Mouse (Mus musculus): ENCODE measurements at regions not wholly inside any gene's neighbourhood (a gene's known extent, or its start where the extent isn't known, plus 50 kb on each side); places are given as distances from the start of the nearest gene placed in this dataset.

GRCm38 (mm10) chr8:40019281-40019943 lies 655.5 kb upstream of the Adam24 start:
- no peaks in the 10 kb centered on the region for H3K9me3 ChIP-seq (replicated peaks; ENCODE audit: low read length)
- no peak overlapping the region for H3K4me3 ChIP-seq (replicated peaks in 1 of 3; ENCODE audit: low read depth in 2 of 3, low read length in 2 of 3, poor library complexity in 1 of 3)
- dilution Hi-C loops (cut with MboI; ENCODE audit: extremely low pct_ligation_motif_present, extremely low pct_unique_long_range_greater_than_20kb, low sequenced_read_pairs) (no loop called here), in situ Hi-C loops (cut with MboI; ENCODE audit: low pct_ligation_motif_present, low pct_unique_long_range_greater_than_20kb, low sequenced_read_pairs) (no loop called here)
- TF ChIP-seq KAT2A (IDR thresholded peaks at IDR 0.05; ENCODE audit: insufficient replicate concordance, low read length), result no peak
- no peak for TF ChIP-seq JUND (conservative IDR thresholded peaks at IDR 0.05; ENCODE audit: low read depth, low read length)
- TF ChIP-seq GABPA (IDR thresholded peaks at IDR 0.05; ENCODE audit: insufficient replicate concordance, low read depth, low read length), result no peak
- TF ChIP-seq RCOR1 (conservative IDR thresholded peaks at IDR 0.05; ENCODE audit: low read depth, low read length), result no peak
- TF ChIP-seq BHLHE40 (IDR thresholded peaks at IDR 0.05; ENCODE audit: low read depth, low read length), result no peak
- peaks cover 0 to 8% of the 10 kb centered on the region in 2 experiments; a peak in 1 of 4 replicates for H3K4me1 ChIP-seq (ENCODE audit: control insufficient read depth in 1 of 2, insufficient read depth in 2 of 2)
- H3K27me3 ChIP-seq (replicated peaks), result no peaks in the 10 kb centered on the region
- no peaks in the 10 kb centered on the region for H3K36me3 ChIP-seq (replicated peaks in 1 of 2; ENCODE audit: control insufficient read depth in 1 of 2, insufficient read depth in 1 of 2, low read length in 1 of 2)
- H3K4me2 ChIP-seq (ENCODE audit: insufficient read depth, low read depth, poor library complexity, severe bottlenecking), result no peak overlapping the region
- no peaks in the 10 kb centered on the region for H3K79me2 ChIP-seq (replicated peaks; ENCODE audit: control insufficient read depth, extremely low read depth, insufficient read depth, poor library complexity, severe bottlenecking)
- no peak for DNase-seq (ENCODE audit: extremely low read depth)
- no peak overlapping the region for H3K9ac ChIP-seq (ENCODE audit: insufficient read depth, low read depth)
- no peak overlapping the region for H3K27ac ChIP-seq (ENCODE audit: insufficient read depth, low read depth)

GRCm38 (mm10) chr8:40064145-40064544 lies 610.7 kb upstream of the Adam24 start:
- no peaks in the 10 kb centered on the region for H3K9me3 ChIP-seq (replicated peaks; ENCODE audit: low read length)
- no peak overlapping the region for H3K4me3 ChIP-seq (replicated peaks in 1 of 3; ENCODE audit: low read depth in 2 of 3, low read length in 2 of 3, poor library complexity in 1 of 3)
- dilution Hi-C loops (cut with MboI; ENCODE audit: extremely low pct_ligation_motif_present, extremely low pct_unique_long_range_greater_than_20kb, low sequenced_read_pairs) (no loop called here), in situ Hi-C loops (cut with MboI; ENCODE audit: low pct_ligation_motif_present, low pct_unique_long_range_greater_than_20kb, low sequenced_read_pairs) (no loop called here)
- no peak overlapping the region for H3K27ac ChIP-seq (ENCODE audit: insufficient read depth, low read depth)
- H3K4me1 ChIP-seq (ENCODE audit: control insufficient read depth in 1 of 2, insufficient read depth in 2 of 2), result no peaks in the 10 kb centered on the region
- no peaks in the 10 kb centered on the region for H3K36me3 ChIP-seq (replicated peaks in 1 of 2; ENCODE audit: control insufficient read depth in 1 of 2, insufficient read depth in 1 of 2, low read length in 1 of 2)
- no peak for DNase-seq (ENCODE audit: extremely low read depth)
- no peak overlapping the region for H3K4me2 ChIP-seq (ENCODE audit: insufficient read depth, low read depth, poor library complexity, severe bottlenecking)
- H3K9ac ChIP-seq (ENCODE audit: insufficient read depth, low read depth), result no peak overlapping the region
- H3K27me3 ChIP-seq (replicated peaks), result no peaks in the 10 kb centered on the region
- TF ChIP-seq RCOR1 (conservative IDR thresholded peaks at IDR 0.05; ENCODE audit: low read depth, low read length) (no peak), IRF4 (IDR thresholded peaks at IDR 0.05; ENCODE audit: low read depth, low read length) (no peak), MXI1 (IDR thresholded peaks at IDR 0.05; ENCODE audit: low read depth, low read length) (no peak), NRF1 (IDR thresholded peaks at IDR 0.05; ENCODE audit: low read depth, low read length) (no peak), USF2 (conservative IDR thresholded peaks at IDR 0.05; ENCODE audit: low read depth, low read length) (no peak)
- no peaks in the 10 kb centered on the region for H3K79me2 ChIP-seq (replicated peaks; ENCODE audit: control insufficient read depth, extremely low read depth, insufficient read depth, poor library complexity, severe bottlenecking)

GRCm38 (mm10) chr8:40071131-40071530 lies 603.7 kb upstream of the Adam24 start:
- H3K36me3 ChIP-seq (replicated peaks in 1 of 2; ENCODE audit: control insufficient read depth in 1 of 2, insufficient read depth in 1 of 2, low read length in 1 of 2), result no peaks in the 10 kb centered on the region
- H3K4me2 ChIP-seq (ENCODE audit: insufficient read depth, low read depth, poor library complexity, severe bottlenecking), result no peak overlapping the region
- H3K9ac ChIP-seq (ENCODE audit: insufficient read depth, low read depth), result no peak overlapping the region
- H3K27me3 ChIP-seq (replicated peaks), result no peaks in the 10 kb centered on the region
- DNase-seq (ENCODE audit: extremely low read depth), result no peak
- H3K9me3 ChIP-seq (replicated peaks; ENCODE audit: low read length), result no peaks in the 10 kb centered on the region
- in situ Hi-C loops (cut with MboI; ENCODE audit: low pct_ligation_motif_present, low pct_unique_long_range_greater_than_20kb, low sequenced_read_pairs) (no loop called here), dilution Hi-C loops (cut with MboI; ENCODE audit: extremely low pct_ligation_motif_present, extremely low pct_unique_long_range_greater_than_20kb, low sequenced_read_pairs) (no loop called here)
- no peak overlapping the region for H3K27ac ChIP-seq (ENCODE audit: insufficient read depth, low read depth)
- no peaks in the 10 kb centered on the region for H3K4me1 ChIP-seq (ENCODE audit: control insufficient read depth in 1 of 2, insufficient read depth in 2 of 2)
- H3K4me3 ChIP-seq (replicated peaks in 1 of 3; ENCODE audit: low read depth in 2 of 3, low read length in 2 of 3, poor library complexity in 1 of 3), result no peak overlapping the region
- TF ChIP-seq USF2 (conservative IDR thresholded peaks at IDR 0.05; ENCODE audit: low read depth, low read length) (no peak), E2F4 (IDR thresholded peaks at IDR 0.05; ENCODE audit: insufficient replicate concordance, low read depth, low read length) (no peak), TCF12 (IDR thresholded peaks at IDR 0.05; ENCODE audit: low read depth, low read length) (no peak), ZMIZ1 (IDR thresholded peaks at IDR 0.05; ENCODE audit: low read depth, low read length) (no peak), ETS1 (conservative IDR thresholded peaks at IDR 0.05; ENCODE audit: low read depth, low read length) (no peak), UBTF (IDR thresholded peaks at IDR 0.05; ENCODE audit: low read depth, low read length) (no peak), IRF4 (IDR thresholded peaks at IDR 0.05; ENCODE audit: low read depth, low read length) (no peak), GABPA (IDR thresholded peaks at IDR 0.05; ENCODE audit: insufficient replicate concordance, low read depth, low read length) (no peak), NELFE (IDR thresholded peaks at IDR 0.05; ENCODE audit: low read depth, low read length) (no peak), MXI1 (IDR thresholded peaks at IDR 0.05; ENCODE audit: low read depth, low read length) (no peak), TBP (conservative IDR thresholded peaks at IDR 0.05; ENCODE audit: low read depth, low read length) (no peak), JUN (IDR thresholded peaks at IDR 0.05; ENCODE audit: insufficient read depth, low read depth, low read length) (no peak), MAZ (IDR thresholded peaks at IDR 0.05; ENCODE audit: low read depth, low read length) (no peak), POLR2AphosphoS2 (IDR thresholded peaks at IDR 0.05; ENCODE audit: low read depth, low read length) (no peak), MAX (IDR thresholded peaks at IDR 0.05; ENCODE audit: low read length) (no peak), SIN3A (IDR thresholded peaks at IDR 0.05; ENCODE audit: low read length) (no peak)
- no peaks in the 10 kb centered on the region for H3K79me2 ChIP-seq (replicated peaks; ENCODE audit: control insufficient read depth, extremely low read depth, insufficient read depth, poor library complexity, severe bottlenecking)

All from CH12.LX (cell line).